Mouse (Mus musculus) embryonic fibroblast, embryonic 13.5 days (primary cell): ENCODE results near the gene Blvra.
"Not testable (repeated sequence)": the region's sequence is repeated elsewhere in the genome, so short reads cannot be mapped to it uniquely, and the experiment has no call there.

Experiments used
- CTCF ChIP-seq: IDR thresholded peaks from 2 replicates; pipeline ENCODE4 v1.5.1; 2011; ENCODE audit warnings: mild to moderate bottlenecking, control low read depth, low read length, moderate library complexity, borderline replicate concordance; ENCODE audit not compliant: insufficient read depth
- POLR2A ChIP-seq: IDR thresholded peaks from 2 replicates; pipeline ENCODE4 v1.6.1; 2011; ENCODE audit warnings: low read depth, mild to moderate bottlenecking, control low read depth, low read length, moderate library complexity

DNA sequence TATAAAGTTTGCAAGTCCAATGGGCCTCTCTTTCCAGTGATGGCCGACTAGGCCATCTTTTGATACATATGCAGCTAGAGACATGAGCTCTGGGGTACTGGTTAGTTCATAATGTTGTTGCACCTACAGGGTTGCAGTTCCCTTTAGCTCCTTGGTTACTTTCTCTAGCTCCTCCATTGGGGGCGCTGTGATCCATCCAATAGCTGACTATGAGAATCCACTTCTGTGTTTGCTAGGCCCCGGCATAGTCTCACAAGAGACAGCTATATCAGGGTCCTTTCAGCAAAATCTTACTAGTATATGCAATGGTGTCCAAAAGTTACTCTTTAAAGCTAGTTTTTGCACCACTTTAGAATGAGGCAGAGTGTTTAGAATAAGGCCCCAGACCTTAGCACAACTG is 64.8 kb downstream of the Blvra start:
- TF ChIP-seq CTCF, POLR2A: not testable (repeated sequence)
